Mouse (Mus musculus): ENCODE measurements at regions not wholly inside any gene's neighbourhood (a gene's known extent, or its start where the extent isn't known, plus 50 kb on each side); places are given as distances from the start of the nearest gene placed in this dataset.

DNA sequence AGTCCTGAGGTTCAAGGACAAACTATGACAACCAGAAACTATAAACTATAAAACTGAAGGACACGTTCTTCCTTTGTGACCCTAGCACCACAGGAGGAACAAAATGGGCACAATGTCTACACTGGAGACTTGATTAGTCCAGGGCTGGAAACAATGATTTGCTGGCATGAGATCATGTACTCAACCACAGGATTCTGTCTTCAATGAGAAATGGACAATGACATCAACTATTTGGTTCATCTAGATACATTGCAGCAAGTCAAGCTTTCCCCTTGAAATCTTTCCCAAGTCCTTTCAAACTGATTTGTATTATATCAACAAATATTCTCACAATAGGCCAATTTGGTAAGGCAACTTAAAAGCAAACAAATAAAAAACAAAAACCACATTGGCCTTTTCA is 98.6 kb upstream of the Fn1 start:
- no peak overlapping the region for H3K4me2 ChIP-seq (ENCODE audit: low read length)
- no peak overlapping the region for H3K27ac ChIP-seq (ENCODE audit: low read length)
- no peak overlapping the region for H3K4me3 ChIP-seq (replicated peaks; ENCODE audit: low read length)
- no peak for ATAC-seq
- H3K27me3 ChIP-seq (replicated peaks; ENCODE audit: control insufficient read depth, insufficient read depth, low read length), result no peaks in the 10 kb centered on the region
- no peaks in the 10 kb centered on the region for H3K4me1 ChIP-seq (replicated peaks; ENCODE audit: control insufficient read depth, insufficient read depth, low read length)
- peaks cover 3% of the 10 kb centered on the region; the same call in 1 of the 2 replicates for H3K9me3 ChIP-seq (ENCODE audit: control insufficient read depth, low read length)
- no peak overlapping the region for H3K9ac ChIP-seq (replicated peaks; ENCODE audit: low read depth, low read length)
- no peaks in the 10 kb centered on the region for H3K36me3 ChIP-seq (ENCODE audit: control insufficient read depth, insufficient read depth)
- 65% methylated on average over 1 of the region's 1 CpGs for WGBS

DNA sequence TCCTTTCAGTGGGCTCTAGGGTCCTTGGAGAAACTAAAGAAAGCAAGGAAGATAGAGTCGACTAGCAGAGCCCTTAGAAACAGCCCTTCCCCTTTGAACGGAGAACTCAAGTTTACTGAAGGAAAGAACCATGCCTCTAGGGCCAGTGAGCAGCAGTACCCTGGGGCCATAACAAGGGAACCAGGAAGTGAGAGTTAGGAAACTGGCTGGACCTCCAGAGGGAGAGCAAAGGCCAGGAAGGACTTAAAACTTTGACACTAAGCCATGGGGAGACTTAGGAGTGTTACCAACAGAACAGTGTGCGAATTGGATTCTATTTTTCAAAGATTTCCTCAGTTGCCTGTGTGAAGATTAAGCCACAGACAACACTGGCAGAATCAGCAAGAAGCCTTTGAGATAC is 82.6 kb upstream of the Fn1 start:
- 79% methylated on average over 3 of the region's 3 CpGs for WGBS
- Histone ChIP-seq H3K27me3 (replicated peaks; ENCODE audit: control insufficient read depth, insufficient read depth, low read length) (no peaks in the 10 kb centered on the region), H3K9ac (replicated peaks; ENCODE audit: low read depth, low read length) (no peak overlapping the region), H3K27ac (ENCODE audit: low read length) (no peak overlapping the region), H3K4me2 (ENCODE audit: low read length) (no peak overlapping the region), H3K4me3 (replicated peaks; ENCODE audit: low read length) (no peak overlapping the region), H3K36me3 (ENCODE audit: control insufficient read depth, insufficient read depth) (no peaks in the 10 kb centered on the region), H3K4me1 (replicated peaks; ENCODE audit: control insufficient read depth, insufficient read depth, low read length) (no peaks in the 10 kb centered on the region), H3K9me3 (ENCODE audit: control insufficient read depth, low read length) (no peaks in the 10 kb centered on the region)
- ATAC-seq, result no peak

DNA sequence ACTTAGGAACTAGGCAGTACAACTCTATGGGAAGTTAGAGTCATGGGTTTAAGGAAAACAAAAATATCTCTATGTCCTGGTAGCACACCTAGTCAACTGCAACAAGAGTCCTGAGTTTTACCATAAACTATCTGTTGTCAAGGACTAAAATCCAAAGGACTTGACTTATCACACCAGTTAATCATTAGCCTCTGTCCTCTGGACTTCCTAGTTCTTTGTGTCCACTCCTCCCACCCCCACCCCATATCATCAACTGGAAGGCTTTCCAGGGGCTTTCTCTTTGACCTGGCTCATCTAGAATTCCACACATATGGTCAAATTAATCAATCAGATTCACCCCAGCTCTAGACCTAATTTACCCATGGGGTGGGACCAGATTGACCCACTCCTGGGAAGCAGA is 78.6 kb upstream of the Fn1 start:
- H3K4me1 ChIP-seq (replicated peaks; ENCODE audit: control insufficient read depth, insufficient read depth, low read length), result no peaks in the 10 kb centered on the region
- no peak for ATAC-seq
- no peak overlapping the region for H3K27ac ChIP-seq (ENCODE audit: low read length)
- no peak overlapping the region for H3K4me2 ChIP-seq (ENCODE audit: low read length)
- H3K4me3 ChIP-seq (replicated peaks; ENCODE audit: low read length), result no peak overlapping the region
- H3K9me3 ChIP-seq (ENCODE audit: control insufficient read depth, low read length), result no peaks in the 10 kb centered on the region
- no peak overlapping the region for H3K9ac ChIP-seq (replicated peaks; ENCODE audit: low read depth, low read length)
- H3K27me3 ChIP-seq (replicated peaks; ENCODE audit: control insufficient read depth, insufficient read depth, low read length), result no peaks in the 10 kb centered on the region
- no peaks in the 10 kb centered on the region for H3K36me3 ChIP-seq (ENCODE audit: control insufficient read depth, insufficient read depth)

DNA sequence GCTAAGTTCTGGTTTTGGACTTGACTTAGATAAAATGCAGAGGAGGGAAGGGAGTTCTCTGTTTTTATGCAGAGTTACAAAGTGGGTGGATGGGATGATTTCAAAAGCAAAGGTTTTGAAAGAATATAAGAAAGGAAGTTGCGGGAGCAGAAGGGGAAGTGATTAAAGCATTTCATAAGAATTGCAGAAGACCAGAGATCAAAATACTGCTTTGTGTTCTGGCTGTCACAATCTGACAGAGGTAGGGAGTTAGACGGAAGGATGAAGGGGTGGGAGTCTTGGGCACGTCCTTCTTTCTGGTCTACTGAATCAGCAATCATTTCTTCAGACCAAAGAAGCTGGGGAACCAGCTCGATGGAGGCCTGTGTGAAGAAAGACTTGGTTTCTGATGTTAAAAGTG is 78.0 kb upstream of the Fn1 start:
- H3K4me3 ChIP-seq (replicated peaks; ENCODE audit: low read length), result no peak overlapping the region
- 73% methylated on average over 4 of the region's 4 CpGs for WGBS
- H3K27ac ChIP-seq (ENCODE audit: low read length), result no peak overlapping the region
- no peaks in the 10 kb centered on the region for H3K36me3 ChIP-seq (ENCODE audit: control insufficient read depth, insufficient read depth)
- H3K9me3 ChIP-seq (ENCODE audit: control insufficient read depth, low read length), result no peaks in the 10 kb centered on the region
- no peaks in the 10 kb centered on the region for H3K27me3 ChIP-seq (replicated peaks; ENCODE audit: control insufficient read depth, insufficient read depth, low read length)
- no peak overlapping the region for H3K4me2 ChIP-seq (ENCODE audit: low read length)
- no peaks in the 10 kb centered on the region for H3K4me1 ChIP-seq (replicated peaks; ENCODE audit: control insufficient read depth, insufficient read depth, low read length)
- ATAC-seq, result no peak
- no peak overlapping the region for H3K9ac ChIP-seq (replicated peaks; ENCODE audit: low read depth, low read length)

DNA sequence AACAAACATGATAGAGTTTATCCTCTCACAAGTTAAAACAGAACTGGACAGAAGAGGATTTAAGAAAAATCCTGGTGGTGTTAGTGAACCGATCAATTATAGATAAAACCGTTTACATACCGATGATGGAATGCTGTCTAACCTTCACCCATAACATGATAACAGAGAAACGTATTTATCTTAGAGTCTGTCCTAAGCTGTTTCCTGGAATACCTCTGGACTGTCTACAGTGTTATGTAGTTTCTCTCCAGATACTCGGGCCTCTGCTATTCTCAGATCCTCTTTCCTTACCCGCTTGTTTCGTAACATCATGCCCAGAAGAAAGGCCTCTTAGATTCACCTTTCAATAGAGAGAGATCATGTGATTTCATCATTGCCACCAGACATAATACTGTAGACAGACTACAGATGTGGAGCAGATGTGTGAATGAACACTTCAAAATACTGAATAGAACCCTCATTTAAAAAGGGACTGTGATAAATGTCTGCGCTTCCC is 75.9 kb upstream of the Fn1 start:
- Histone ChIP-seq H3K4me1 (replicated peaks; ENCODE audit: control insufficient read depth, insufficient read depth, low read length) (no peaks in the 10 kb centered on the region), H3K27me3 (replicated peaks; ENCODE audit: control insufficient read depth, insufficient read depth, low read length) (no peaks in the 10 kb centered on the region), H3K27ac (ENCODE audit: low read length) (no peak overlapping the region), H3K36me3 (ENCODE audit: control insufficient read depth, insufficient read depth) (no peaks in the 10 kb centered on the region), H3K4me3 (replicated peaks; ENCODE audit: low read length) (no peak overlapping the region), H3K4me2 (ENCODE audit: low read length) (no peak overlapping the region), H3K9ac (replicated peaks; ENCODE audit: low read depth, low read length) (no peak overlapping the region), H3K9me3 (ENCODE audit: control insufficient read depth, low read length) (no peaks in the 10 kb centered on the region)
- WGBS, result 90% methylated on average over 8 of the region's 8 CpGs
- ATAC-seq, result no peak

DNA sequence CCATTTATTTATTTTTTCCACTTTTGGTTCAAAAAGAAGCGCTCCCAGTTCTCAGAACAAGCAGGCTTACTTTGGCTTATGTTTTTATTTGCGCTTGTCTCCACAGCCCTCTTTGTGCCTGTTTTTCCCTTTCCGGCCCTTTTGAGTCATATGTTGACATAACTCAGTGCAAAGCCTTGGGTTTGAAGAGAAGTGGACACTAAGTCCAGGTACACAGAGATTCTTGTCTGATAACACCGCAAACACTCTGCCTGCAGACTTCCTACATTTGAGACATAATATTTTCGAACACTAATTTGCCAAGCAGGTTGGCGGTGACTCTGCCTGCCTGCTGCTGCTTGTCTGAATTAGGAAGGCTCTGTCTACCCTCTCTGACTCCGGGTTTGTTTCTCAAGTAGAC is 70.8 kb upstream of the Fn1 start:
- Histone ChIP-seq H3K4me1 (replicated peaks; ENCODE audit: control insufficient read depth, insufficient read depth, low read length) (0 out of 2 replicates have a peak, but pooled peaks cover 5% of the 10 kb centered on the region), H3K27me3 (replicated peaks; ENCODE audit: control insufficient read depth, insufficient read depth, low read length) (no peaks in the 10 kb centered on the region), H3K9me3 (ENCODE audit: control insufficient read depth, low read length) (no peaks in the 10 kb centered on the region), H3K4me2 (ENCODE audit: low read length) (no peak overlapping the region), H3K4me3 (replicated peaks; ENCODE audit: low read length) (no peak overlapping the region), H3K27ac (ENCODE audit: low read length) (no peak overlapping the region), H3K9ac (replicated peaks; ENCODE audit: low read depth, low read length) (no peak overlapping the region), H3K36me3 (ENCODE audit: control insufficient read depth, insufficient read depth) (no peaks in the 10 kb centered on the region)
- WGBS, result 76% methylated on average over 7 of the region's 7 CpGs
- no peak for ATAC-seq

DNA sequence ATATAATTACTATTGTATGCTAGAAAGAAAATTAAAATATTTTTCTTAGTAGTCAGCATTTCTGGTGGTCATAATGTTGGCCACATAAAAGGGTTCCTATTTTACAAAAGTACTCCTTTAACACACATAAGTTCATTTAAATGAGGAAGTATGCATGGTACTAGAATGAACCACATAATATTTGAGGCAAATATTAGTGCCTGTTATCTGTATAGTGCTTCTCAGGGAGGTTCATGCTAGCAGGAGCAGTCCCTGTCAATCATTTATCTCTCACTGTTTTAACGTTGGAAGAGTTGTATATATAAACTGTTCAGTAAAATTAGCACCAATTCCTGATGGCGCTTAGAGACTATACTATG is 70.0 kb upstream of the Fn1 start:
- Histone ChIP-seq H3K9ac (replicated peaks; ENCODE audit: low read depth, low read length) (no peak overlapping the region), H3K36me3 (ENCODE audit: control insufficient read depth, insufficient read depth) (no peaks in the 10 kb centered on the region), H3K9me3 (ENCODE audit: control insufficient read depth, low read length) (no peaks in the 10 kb centered on the region), H3K4me1 (replicated peaks; ENCODE audit: control insufficient read depth, insufficient read depth, low read length) (0 out of 2 replicates have a peak, but pooled peaks cover 5% of the 10 kb centered on the region), H3K27me3 (replicated peaks; ENCODE audit: control insufficient read depth, insufficient read depth, low read length) (no peaks in the 10 kb centered on the region), H3K4me3 (replicated peaks; ENCODE audit: low read length) (no peak overlapping the region), H3K4me2 (ENCODE audit: low read length) (no peak overlapping the region), H3K27ac (ENCODE audit: low read length) (no peak overlapping the region)
- WGBS, result 46% methylated on average over 2 of the region's 2 CpGs
- ATAC-seq, result peak; percentile 15; the same call in 1 of the 2 replicates

DNA sequence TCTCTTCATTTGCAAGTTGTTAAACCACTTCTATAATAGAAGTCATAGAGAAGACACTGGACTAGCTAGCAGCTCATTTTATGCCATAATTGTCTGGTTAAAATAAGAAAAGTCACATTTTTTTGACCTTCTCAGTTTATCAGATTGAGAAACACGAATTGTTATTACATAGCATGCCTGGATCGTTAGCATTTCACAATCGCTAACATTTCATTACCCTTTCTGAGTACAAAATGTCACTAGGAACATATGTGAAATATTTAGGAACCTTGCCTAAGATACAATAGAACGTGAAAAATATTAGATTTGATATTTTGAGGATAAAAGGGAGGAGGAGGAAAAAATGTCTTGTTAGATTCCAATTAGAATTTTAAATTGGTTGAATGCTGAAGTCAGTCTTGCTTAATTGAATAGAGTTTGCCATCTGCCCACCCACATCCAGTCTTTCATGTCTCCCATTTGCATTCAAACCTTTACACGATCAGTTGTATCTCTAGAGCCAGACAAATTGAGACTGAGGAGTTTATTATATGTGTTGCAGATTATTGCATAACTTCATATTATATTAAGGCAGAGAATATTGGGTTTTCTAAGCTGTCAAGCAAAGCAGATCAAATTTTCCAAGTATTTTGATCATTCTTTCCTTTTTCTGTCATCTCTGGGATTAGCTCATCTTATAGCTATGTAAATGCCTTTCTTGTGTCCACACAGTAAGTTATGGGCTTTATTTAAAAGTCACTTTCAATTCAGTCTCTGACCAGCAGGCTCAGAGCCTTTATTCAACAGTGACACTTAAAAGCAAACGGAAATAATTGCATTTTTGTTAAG is 69.4 kb upstream of the Fn1 start:
- H3K36me3 ChIP-seq (ENCODE audit: control insufficient read depth, insufficient read depth), result no peaks in the 10 kb centered on the region
- no peaks in the 10 kb centered on the region for H3K9me3 ChIP-seq (ENCODE audit: control insufficient read depth, low read length)
- peak; percentile 73 for ATAC-seq
- H3K9ac ChIP-seq (replicated peaks; ENCODE audit: low read depth, low read length), result no peak overlapping the region
- H3K27ac ChIP-seq (ENCODE audit: low read length), result no peak overlapping the region
- H3K4me2 ChIP-seq (ENCODE audit: low read length), result no peak overlapping the region
- H3K27me3 ChIP-seq (replicated peaks; ENCODE audit: control insufficient read depth, insufficient read depth, low read length), result no peaks in the 10 kb centered on the region
- no peak overlapping the region for H3K4me3 ChIP-seq (replicated peaks; ENCODE audit: low read length)
- WGBS, result 49% methylated on average over 6 of the region's 6 CpGs
- 0 out of 2 replicates have a peak, but pooled peaks cover 5% of the 10 kb centered on the region for H3K4me1 ChIP-seq (replicated peaks; ENCODE audit: control insufficient read depth, insufficient read depth, low read length)

Measured in forebrain, embryonic 16.5 days (tissue).